Mouse (Mus musculus): ENCODE measurements at regions not wholly inside any gene's neighbourhood (a gene's known extent, or its start where the extent isn't known, plus 50 kb on each side); places are given as distances from the start of the nearest gene placed in this dataset.

DNA sequence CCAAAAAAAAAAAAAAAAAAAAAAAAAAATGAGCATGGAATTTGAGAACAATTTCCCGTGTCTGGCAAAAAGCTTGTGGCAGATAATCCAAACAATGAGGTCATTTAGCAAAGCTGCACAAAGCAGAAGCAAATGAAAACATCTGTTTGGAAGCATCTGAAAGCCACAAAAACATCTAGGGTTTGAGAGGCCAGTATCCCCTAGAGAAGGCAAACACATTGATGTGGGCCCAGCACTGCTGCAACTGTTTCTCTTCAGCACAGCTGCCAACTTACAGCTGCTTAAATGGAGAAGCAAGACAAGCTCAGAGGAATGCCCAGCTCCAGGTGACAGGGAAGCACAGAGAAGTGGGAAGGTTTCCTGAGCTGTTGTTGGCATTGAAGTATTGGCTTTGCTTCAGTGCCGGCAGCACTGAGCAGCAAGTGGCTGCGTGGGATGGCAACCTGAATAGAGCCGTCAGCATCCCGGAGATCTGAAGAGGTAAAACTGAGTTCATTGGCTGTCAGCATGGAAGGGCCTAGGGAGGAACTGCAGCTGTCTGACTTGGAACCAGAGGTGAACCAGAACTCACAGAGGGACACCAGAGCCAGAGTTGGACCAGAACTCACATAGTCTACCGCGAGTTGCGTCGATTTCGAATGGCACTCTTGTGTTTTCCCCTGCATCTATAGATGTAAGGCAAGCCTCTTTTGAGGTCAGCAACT lies 193.8 kb upstream of the Gm17728 start:
- TF ChIP-seq EP300 (IDR thresholded peaks at IDR 0.05; ENCODE audit: low read length) (no peak), ZKSCAN1 (IDR thresholded peaks at IDR 0.05; ENCODE audit: borderline replicate concordance, low read depth, low read length) (no peak), RCOR1 (conservative IDR thresholded peaks at IDR 0.05; ENCODE audit: low read depth, low read length) (no peak), POLR2A (IDR thresholded peaks at IDR 0.05; ENCODE audit: low read depth, low read length) (no peak), CTCF (conservative IDR thresholded peaks at IDR 0.05 in 1 of 2, IDR thresholded peaks at IDR 0.05 in 1 of 2; ENCODE audit: low read depth in 2 of 2, low read length in 2 of 2) (no peak), NELFE (IDR thresholded peaks at IDR 0.05; ENCODE audit: low read depth, low read length) (no peak), ZNF384 (IDR thresholded peaks at IDR 0.05; ENCODE audit: low read depth, low read length) (no peak)

Measured in CH12.LX (cell line).